Mouse (Mus musculus) cerebellum, postnatal 36 days (tissue): ENCODE measurements around the gene Ttyh1.

ENCODE experiments used
- DNase-seq, 2 experiments: peaks; one replicate each; pipeline ENCODE4 v3.0.0; 2021 to 2022; ENCODE audit warnings: mixed read lengths in 2 of 2

Ttyh1 gene

DNA sequence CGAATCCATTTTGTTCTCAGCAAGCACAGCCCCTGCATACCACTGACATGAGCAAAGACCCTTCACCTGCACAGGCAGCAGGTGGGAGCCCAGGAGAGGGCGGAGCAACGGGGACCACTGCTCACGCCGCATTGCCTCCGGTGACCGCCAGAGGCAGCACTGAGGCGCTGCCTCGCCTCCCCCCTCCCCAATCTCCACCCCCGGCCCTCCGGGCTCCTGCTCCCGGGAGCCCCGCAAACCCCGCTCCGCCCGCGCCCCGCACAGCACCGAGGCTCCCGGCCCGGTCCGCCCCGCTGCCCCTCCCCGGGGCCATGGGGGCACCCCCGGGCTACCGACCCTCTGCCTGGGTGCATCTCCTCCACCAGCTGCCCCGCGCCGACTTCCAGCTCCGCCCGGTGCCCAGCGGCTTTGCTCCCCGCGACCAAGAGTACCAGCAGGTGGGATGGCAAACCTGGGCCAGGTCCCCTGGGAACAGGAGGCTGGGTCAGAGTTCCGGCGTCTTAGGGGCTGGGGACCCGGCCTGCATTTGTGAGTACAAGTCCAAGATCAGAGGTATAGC, at the start of gene Ttyh1:
TSS of gene Ttyh1 (plus strand) at position 65 of the 559 bp plus-strand sequence.
- peak; percentile 73 to 79 for DNase-seq

- DNase-seq = no peak
Observed at GRCm38 (mm10) chr7:4071066-4071465, 48.1 kb upstream of the Ttyh1 start.

GRCm38 (mm10) chr7:4073144-4073543, 46.1 kb upstream of the Ttyh1 start:
- no peak for DNase-seq

DNA sequence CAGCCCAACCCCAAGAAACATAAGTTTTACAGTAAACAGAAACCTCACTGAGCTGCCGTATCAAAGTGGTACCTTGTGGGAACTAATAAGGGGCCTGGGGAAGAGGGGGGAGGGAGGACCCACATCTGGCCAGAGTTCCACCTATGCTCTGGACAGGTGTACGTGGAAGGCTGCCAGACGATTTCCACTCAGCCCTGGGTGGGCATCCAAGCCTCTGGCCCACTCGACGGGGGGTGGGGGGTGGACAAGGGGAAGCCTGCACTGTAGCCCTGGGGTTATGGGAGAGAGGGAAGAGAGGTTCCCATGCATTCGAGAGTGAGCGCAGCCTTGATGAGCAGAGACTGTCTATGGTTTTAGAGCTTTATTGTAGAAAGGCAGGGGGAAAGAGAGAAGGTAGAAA, 39.7 kb upstream of the Ttyh1 start:
- no peak for DNase-seq

DNA sequence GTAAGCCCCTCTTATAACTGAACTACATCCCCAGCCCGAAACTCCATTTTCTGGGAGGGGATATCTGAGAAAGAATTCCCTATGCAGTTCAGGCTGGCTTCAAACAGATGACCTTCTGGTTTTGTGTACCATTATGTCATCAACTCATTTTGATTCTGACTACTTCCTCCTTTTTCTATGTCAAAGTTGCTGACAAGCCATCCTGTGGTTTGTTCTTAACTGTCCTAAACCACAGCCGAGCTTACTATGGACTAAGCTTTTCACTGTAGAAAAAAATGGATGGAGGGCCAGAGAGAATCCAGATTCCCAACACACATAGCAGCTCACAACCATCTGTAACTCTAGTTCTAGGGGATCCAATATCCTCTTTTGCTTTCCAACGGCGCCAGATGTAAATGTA, 38.7 kb upstream of the Ttyh1 start:
- DNase-seq = no peak

GRCm38 (mm10) chr7:4081706-4082105, 37.5 kb upstream of the Ttyh1 start:
- no peak for DNase-seq

GRCm38 (mm10) chr7:4082804-4083203, 36.4 kb upstream of the Ttyh1 start:
- DNase-seq = no peak

DNA sequence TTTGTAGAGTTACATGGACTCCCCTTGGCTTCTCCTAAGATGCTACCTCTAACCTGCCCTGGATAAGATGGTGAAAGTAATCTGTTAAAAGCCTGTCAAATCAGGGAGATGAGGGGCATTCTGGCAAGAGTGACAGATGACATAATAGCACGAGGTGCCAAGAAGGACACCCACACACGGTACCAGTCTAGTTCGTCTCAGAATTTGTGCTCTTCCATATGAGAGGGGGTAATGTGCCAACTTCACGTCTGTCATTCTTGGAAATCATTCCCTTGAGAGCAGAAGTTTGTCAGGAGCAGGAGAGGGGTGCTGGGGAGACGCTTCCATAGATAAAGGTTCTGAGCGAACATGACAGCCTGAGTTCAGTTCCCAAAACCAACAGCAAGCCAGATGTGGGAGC, 35.0 kb upstream of the Ttyh1 start:
- DNase-seq = no peak

DNA sequence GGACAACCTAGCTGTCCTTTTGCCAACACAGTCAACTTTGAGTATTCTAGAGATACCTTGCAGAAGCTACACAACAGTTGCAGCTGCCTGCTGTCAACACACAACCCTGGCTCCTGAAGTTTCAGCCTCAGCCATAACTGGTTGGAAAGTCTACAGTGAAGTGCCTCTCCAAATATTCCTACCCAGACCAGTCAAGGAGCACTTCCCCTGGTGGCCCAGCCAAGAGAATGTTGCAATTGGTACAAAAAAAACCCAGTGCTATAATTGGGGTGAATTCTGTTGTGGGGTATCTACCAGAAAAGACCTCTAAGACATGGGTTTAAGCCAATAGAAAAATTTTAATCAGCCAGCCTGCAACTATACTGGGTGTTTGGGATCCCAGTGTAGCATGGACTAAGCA, 33.6 kb upstream of the Ttyh1 start:
- DNase-seq = no peak

- no peak for DNase-seq
Observed at GRCm38 (mm10) chr7:4087238-4087895, 31.8 kb upstream of the Ttyh1 start.

GRCm38 (mm10) chr7:4087896-4088480, 31.2 kb upstream of the Ttyh1 start:
- no peak for DNase-seq

DNA sequence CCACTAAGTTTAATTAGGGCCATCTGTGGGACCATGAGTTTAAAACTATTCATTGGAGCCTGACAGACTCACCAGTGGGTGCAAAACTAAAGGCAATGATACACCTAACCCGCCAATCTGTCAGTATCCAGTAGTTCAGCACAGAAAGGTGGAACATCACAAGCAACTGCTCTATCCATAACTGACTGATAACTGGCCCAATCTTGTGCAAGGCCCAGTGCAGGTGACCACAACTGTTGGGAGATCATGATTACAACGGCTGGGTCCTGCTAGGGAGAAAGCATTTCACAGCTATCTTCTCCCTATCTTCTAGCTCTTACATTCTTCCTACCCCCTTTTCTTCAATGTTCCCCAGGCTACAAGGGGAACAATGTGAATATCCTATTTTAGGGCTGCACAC, 30.5 kb upstream of the Ttyh1 start:
- no peak for DNase-seq

GRCm38 (mm10) chr7:4091170-4091569, 28.0 kb upstream of the Ttyh1 start:
- no peak for DNase-seq

DNA sequence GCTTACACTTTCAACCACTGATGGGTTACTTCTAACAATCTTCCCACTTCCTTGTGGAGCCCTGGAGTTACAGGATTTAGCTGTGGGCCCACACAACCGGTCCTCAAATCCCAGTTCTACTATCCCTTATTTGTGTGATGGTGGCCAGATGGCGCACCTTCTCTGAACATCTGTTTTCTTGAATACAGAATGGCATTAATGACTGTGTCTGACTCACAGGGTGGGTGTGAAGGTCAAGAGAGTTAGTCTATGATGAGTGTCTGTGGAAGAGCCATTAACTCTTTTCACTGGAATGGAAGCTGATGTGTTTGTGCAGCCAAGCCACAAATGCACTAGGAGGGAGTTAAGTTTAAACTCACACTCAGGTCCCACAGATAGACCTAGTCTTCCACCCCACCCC, 20.9 kb upstream of the Ttyh1 start:
- DNase-seq = no peak

DNA sequence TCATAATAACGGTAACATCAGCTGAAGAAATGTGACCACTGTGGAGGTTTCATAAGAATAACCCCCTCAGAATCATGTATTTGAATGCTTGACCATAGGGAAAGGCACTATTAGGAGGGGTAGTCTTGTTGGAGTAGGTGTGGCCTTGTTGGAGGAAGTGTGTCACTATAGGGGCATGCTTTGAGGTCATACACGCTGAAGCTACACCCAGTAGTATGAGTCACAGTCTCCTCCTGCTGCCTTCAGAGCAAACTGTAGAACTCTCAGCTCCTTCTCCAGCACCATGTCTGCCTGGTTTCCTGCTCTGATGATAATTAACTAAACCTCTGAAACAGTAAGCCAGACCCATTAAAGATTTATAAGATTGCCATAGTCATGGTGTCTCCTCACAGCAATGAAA, 20.4 kb upstream of the Ttyh1 start:
- DNase-seq = no peak

- DNase-seq = no peak
Observed at GRCm38 (mm10) chr7:4101144-4101543, 18.1 kb upstream of the Ttyh1 start.

DNA sequence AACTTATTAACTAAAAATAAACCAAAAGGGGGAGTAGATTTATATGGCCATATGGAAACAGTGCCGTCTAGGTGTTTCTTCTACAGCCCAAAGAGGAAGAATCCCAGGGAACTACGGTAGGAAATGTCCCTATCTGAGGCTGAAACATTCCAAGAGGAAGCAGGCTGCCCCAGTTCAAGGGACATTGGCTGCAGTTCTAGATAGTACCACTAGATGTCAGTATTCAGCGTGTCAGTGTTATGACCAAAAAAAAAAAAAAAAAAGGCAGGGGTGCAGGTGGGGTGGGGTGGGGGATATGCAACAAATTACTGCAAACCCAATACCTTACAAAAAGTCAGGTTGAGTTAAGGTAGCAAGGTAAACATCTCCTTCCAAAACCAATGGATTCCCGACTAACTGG, 15.8 kb upstream of the Ttyh1 start:
- no peak for DNase-seq

- no peak for DNase-seq
Observed at GRCm38 (mm10) chr7:4111766-4112165, 7.4 kb upstream of the Ttyh1 start.

DNA sequence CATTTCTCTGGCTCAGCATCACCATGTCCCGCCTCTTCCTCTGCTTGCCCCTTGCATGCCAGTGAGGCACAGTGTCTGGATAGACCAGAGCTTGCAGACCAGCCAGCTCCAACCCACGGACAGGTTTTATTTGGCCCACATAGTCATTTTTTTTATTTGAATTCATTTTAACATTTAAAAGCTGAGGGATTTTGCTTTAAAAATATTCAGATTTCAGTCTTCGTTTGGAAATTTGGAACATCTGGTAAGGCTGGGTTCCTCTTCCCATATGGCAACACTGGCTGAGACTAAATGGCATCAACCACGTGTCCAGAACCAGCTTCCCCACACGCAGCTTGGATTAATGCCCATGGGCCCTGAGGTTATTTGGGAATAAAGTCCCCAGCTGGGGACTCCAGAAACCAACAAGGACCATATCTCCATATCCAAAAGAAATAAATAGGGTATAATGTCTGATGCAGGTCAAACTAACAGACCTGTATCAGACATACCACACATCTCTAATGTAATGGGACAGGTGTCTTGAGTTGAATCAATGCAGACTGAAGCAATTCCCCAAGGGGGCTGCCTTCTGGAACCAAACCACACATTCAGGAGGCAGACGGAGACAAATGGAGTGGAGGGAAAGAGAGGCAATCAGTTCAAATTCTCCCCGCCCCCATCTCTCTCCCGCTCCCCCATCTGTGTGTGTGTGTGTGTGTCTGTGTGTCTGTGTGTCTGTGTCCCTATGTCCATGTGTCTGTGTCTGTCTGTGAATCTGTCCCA, 2.0 kb upstream of the Ttyh1 start:
- DNase-seq = no peak

DNA sequence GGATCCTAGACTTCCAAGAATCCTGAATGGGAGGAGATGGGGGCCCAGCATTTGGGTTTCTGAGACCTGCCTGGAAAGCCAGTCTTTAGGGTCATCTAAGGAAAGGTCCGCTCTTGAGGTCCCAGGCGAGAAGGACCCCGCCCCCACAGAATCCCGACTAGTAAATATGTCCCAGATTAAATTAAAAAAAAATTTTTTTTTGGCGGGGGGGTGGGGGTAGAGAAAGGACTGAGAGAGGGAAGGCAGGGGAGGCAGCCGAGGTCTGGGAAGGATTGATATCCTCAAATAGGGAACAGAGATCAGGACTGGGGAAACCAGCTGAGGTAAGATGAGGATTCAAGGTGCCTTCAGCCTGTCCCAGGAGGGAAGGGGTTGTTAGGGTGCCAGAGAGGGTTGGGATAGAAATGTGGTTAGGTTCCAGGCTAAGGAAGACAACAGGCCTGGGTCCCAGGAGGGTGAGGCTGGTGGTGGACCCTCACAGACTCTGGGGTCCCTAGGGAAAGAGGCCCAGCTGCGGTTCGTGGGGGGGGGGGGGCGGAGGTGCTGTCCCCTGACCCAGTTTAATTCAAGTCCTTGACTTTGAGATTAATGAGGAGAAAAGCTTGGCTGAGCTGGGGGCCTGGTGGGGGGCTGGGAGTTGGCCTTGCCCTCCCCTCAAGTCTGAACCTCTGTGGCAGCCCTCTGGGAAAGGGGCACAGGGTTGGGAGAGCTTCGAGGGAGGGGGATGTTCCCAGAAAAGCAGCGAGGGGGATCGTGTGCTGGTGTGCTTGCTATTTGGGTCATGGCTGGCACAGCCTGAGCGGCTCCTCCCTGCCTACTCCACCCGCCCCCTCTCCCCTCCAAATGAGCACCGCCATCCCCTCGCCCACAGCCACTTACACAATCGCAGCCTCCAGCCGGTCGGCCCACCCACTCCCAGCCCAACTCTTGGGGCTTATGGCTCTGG, 1.0 kb downstream of the Ttyh1 start:
- DNase-seq = no peak

- DNase-seq = no peak
Observed at GRCm38 (mm10) chr7:4122076-4122768, 3.0 kb downstream of the Ttyh1 start.

- DNase-seq = no peak
Observed at GRCm38 (mm10) chr7:4122783-4123182, 3.6 kb downstream of the Ttyh1 start.
